Mouse (Mus musculus): ENCODE measurements around the gene Cnnm2. TPM values are rescaled to one million over a fixed set of nuclear protein-coding genes. Genes with fewer than 3 reads are reported as not detected.
A peak's percentile ranks its signal among the peaks of the same experiment; 100 is the strongest.

Gene Cnnm2
- polyA plus RNA-seq, 1 experiment from 2014 or later, result 2.4 TPM

GRCm38 (mm10) chr19:46871096-46871495 lies 109.7 kb downstream of the Cnnm2 start:
- DNase-seq (ENCODE audit: low spot score) (no peak), ATAC-seq (no peak)
- H3K4me3 ChIP-seq (ENCODE audit: low read depth, low read length), result no peak overlapping the region
- no peaks in the 10 kb centered on the region for H3K9me3 ChIP-seq (ENCODE audit: low read length)
- H3K27me3 ChIP-seq (replicated peaks; ENCODE audit: insufficient read depth, low read length), result no peaks in the 10 kb centered on the region
- H3K4me1 ChIP-seq (ENCODE audit: insufficient read depth, low read depth, low read length), result no peaks in the 10 kb centered on the region
- no peak overlapping the region for H3K4me2 ChIP-seq (replicated peaks; ENCODE audit: low read depth, low read length)
- H3K27ac ChIP-seq (ENCODE audit: low read length), result no peak overlapping the region
- H3K36me3 ChIP-seq (ENCODE audit: insufficient read depth, low read length), result no peaks in the 10 kb centered on the region
- TF ChIP-seq EP300 (IDR thresholded peaks at IDR 0.05) (no peak), CTCF (IDR thresholded peaks at IDR 0.05) (no peak)
- H3K9ac ChIP-seq (replicated peaks; ENCODE audit: low read depth), result no peak overlapping the region
- WGBS, result 92% methylated on average over 4 of the region's 4 CpGs

GRCm38 (mm10) chr19:46871651-46872050 lies 110.3 kb downstream of the Cnnm2 start:
- DNase-seq (ENCODE audit: low spot score), result no peak
- H3K27me3 ChIP-seq (replicated peaks; ENCODE audit: insufficient read depth, low read length), result no peaks in the 10 kb centered on the region
- no peaks in the 10 kb centered on the region for H3K9me3 ChIP-seq (ENCODE audit: low read length)
- H3K36me3 ChIP-seq (ENCODE audit: insufficient read depth, low read length), result no peaks in the 10 kb centered on the region
- TF ChIP-seq EP300 (IDR thresholded peaks at IDR 0.05) (no peak), CTCF (IDR thresholded peaks at IDR 0.05) (no peak)
- no peaks in the 10 kb centered on the region for H3K4me1 ChIP-seq (ENCODE audit: insufficient read depth, low read depth, low read length)
- no peak overlapping the region for H3K4me2 ChIP-seq (replicated peaks; ENCODE audit: low read depth, low read length)
- no peak overlapping the region for H3K4me3 ChIP-seq (ENCODE audit: low read depth, low read length)
- no peak for ATAC-seq
- 53% methylated on average over 7 of the region's 7 CpGs for WGBS
- no peak overlapping the region for H3K27ac ChIP-seq (ENCODE audit: low read length)
- no peak overlapping the region for H3K9ac ChIP-seq (replicated peaks; ENCODE audit: low read depth)

GRCm38 (mm10) chr19:46873924-46874323 lies 112.5 kb downstream of the Cnnm2 start:
- H3K36me3 ChIP-seq (ENCODE audit: insufficient read depth, low read length), result no peaks in the 10 kb centered on the region
- no peak overlapping the region for H3K9ac ChIP-seq (replicated peaks; ENCODE audit: low read depth)
- no peaks in the 10 kb centered on the region for H3K4me1 ChIP-seq (ENCODE audit: insufficient read depth, low read depth, low read length)
- 75% methylated on average over 3 of the region's 3 CpGs for WGBS
- no peaks in the 10 kb centered on the region for H3K9me3 ChIP-seq (ENCODE audit: low read length)
- ATAC-seq (no peak), DNase-seq (ENCODE audit: low spot score) (no peak)
- TF ChIP-seq CTCF (IDR thresholded peaks at IDR 0.05), result no peak
- TF ChIP-seq EP300 (IDR thresholded peaks at IDR 0.05), result no peak
- H3K27me3 ChIP-seq (replicated peaks; ENCODE audit: insufficient read depth, low read length), result no peaks in the 10 kb centered on the region
- no peak overlapping the region for H3K4me2 ChIP-seq (replicated peaks; ENCODE audit: low read depth, low read length)
- H3K4me3 ChIP-seq (ENCODE audit: low read depth, low read length), result no peak overlapping the region
- H3K27ac ChIP-seq (ENCODE audit: low read length), result no peak overlapping the region

GRCm38 (mm10) chr19:46875790-46876189 lies 114.4 kb downstream of the Cnnm2 start:
- no peaks in the 10 kb centered on the region for H3K36me3 ChIP-seq (ENCODE audit: insufficient read depth, low read length)
- no peak overlapping the region for H3K4me3 ChIP-seq (ENCODE audit: low read depth, low read length)
- ATAC-seq (peak; percentile 81), DNase-seq (ENCODE audit: low spot score) (peak; percentile 83)
- TF ChIP-seq EP300 (IDR thresholded peaks at IDR 0.05) (no peak), CTCF (IDR thresholded peaks at IDR 0.05) (peak; percentile 95)
- H3K9me3 ChIP-seq (ENCODE audit: low read length), result no peaks in the 10 kb centered on the region
- H3K27me3 ChIP-seq (replicated peaks; ENCODE audit: insufficient read depth, low read length), result no peaks in the 10 kb centered on the region
- no peak overlapping the region for H3K4me2 ChIP-seq (replicated peaks; ENCODE audit: low read depth, low read length)
- no peak overlapping the region for H3K9ac ChIP-seq (replicated peaks; ENCODE audit: low read depth)
- H3K27ac ChIP-seq (ENCODE audit: low read length), result no peak overlapping the region
- no peaks in the 10 kb centered on the region for H3K4me1 ChIP-seq (ENCODE audit: insufficient read depth, low read depth, low read length)
- 37% methylated on average over 12 of the region's 12 CpGs for WGBS

- H3K9ac ChIP-seq (replicated peaks; ENCODE audit: low read depth), result no peak overlapping the region
Measured at GRCm38 (mm10) chr19:46877886-46878285, 116.5 kb downstream of the Cnnm2 start.

GRCm38 (mm10) chr19:46878346-46878745 lies 117.0 kb downstream of the Cnnm2 start:
- whole genome bisulfite sequencing, result 36% methylated on average over 13 of the region's 13 CpGs
- H3K27me3 ChIP-seq (replicated peaks; ENCODE audit: insufficient read depth, low read length), result no peaks in the 10 kb centered on the region
- peak; percentile 73 for DNase-seq (ENCODE audit: low spot score)
- no peak overlapping the region for H3K27ac ChIP-seq (ENCODE audit: low read length)
- TF ChIP-seq CTCF (IDR thresholded peaks at IDR 0.05) (peak; percentile 68), EP300 (IDR thresholded peaks at IDR 0.05) (no peak)
- no peak overlapping the region for H3K9ac ChIP-seq (replicated peaks; ENCODE audit: low read depth)
- no peak for ATAC-seq
- H3K4me1 ChIP-seq (ENCODE audit: insufficient read depth, low read depth, low read length), result no peaks in the 10 kb centered on the region
- no peaks in the 10 kb centered on the region for H3K36me3 ChIP-seq (ENCODE audit: insufficient read depth, low read length)
- H3K4me3 ChIP-seq (ENCODE audit: low read depth, low read length), result no peak overlapping the region
- H3K4me2 ChIP-seq (replicated peaks; ENCODE audit: low read depth, low read length), result no peak overlapping the region
- no peaks in the 10 kb centered on the region for H3K9me3 ChIP-seq (ENCODE audit: low read length)

More at GRCm38 (mm10) chr19:46877886-46878285, 116.5 kb downstream of the Cnnm2 start:
- DNase-seq (ENCODE audit: low spot score), result no peak
- no peaks in the 10 kb centered on the region for H3K9me3 ChIP-seq (ENCODE audit: low read length)
- no peak overlapping the region for H3K4me3 ChIP-seq (ENCODE audit: low read depth, low read length)
- H3K4me2 ChIP-seq (replicated peaks; ENCODE audit: low read depth, low read length), result no peak overlapping the region
- TF ChIP-seq EP300 (IDR thresholded peaks at IDR 0.05), result no peak
- no peak for TF ChIP-seq CTCF (IDR thresholded peaks at IDR 0.05)
- H3K27ac ChIP-seq (ENCODE audit: low read length), result no peak overlapping the region
- WGBS, result 78% methylated on average over 13 of the region's 13 CpGs
- H3K27me3 ChIP-seq (replicated peaks; ENCODE audit: insufficient read depth, low read length), result no peaks in the 10 kb centered on the region
- H3K4me1 ChIP-seq (ENCODE audit: insufficient read depth, low read depth, low read length), result no peaks in the 10 kb centered on the region
- H3K36me3 ChIP-seq (ENCODE audit: insufficient read depth, low read length), result no peaks in the 10 kb centered on the region
- 0 out of 2 replicates have a peak, but pooled peaks have one; percentile 4 for ATAC-seq

- TF ChIP-seq EP300 (IDR thresholded peaks at IDR 0.05) (no peak), CTCF (IDR thresholded peaks at IDR 0.05) (no peak)
- Histone ChIP-seq H3K4me2 (replicated peaks; ENCODE audit: low read depth, low read length) (no peak overlapping the region), H3K36me3 (ENCODE audit: insufficient read depth, low read length) (no peaks in the 10 kb centered on the region), H3K27ac (ENCODE audit: low read length) (no peak overlapping the region), H3K4me1 (ENCODE audit: insufficient read depth, low read depth, low read length) (no peaks in the 10 kb centered on the region), H3K4me3 (ENCODE audit: low read depth, low read length) (no peak overlapping the region), H3K27me3 (replicated peaks; ENCODE audit: insufficient read depth, low read length) (no peaks in the 10 kb centered on the region), H3K9ac (replicated peaks; ENCODE audit: low read depth) (no peak overlapping the region), H3K9me3 (ENCODE audit: low read length) (no peaks in the 10 kb centered on the region)
- ATAC-seq (no peak), DNase-seq (ENCODE audit: low spot score) (no peak)
- 91% methylated on average over 2 of the region's 2 CpGs for WGBS
Measured at GRCm38 (mm10) chr19:46879876-46880275, 118.5 kb downstream of the Cnnm2 start.
